In genomic region chr5:24995576-24996100, GRCm38 (mm10) we compare ENCODE assay signal across 8 mouse cellular contexts.
DNase-seq lines count a peak whose midpoint lies in the region; ATAC-seq and TF ChIP-seq lines count a peak whose summit lies in the region.

No protein-coding gene starts in this region.

- H3K27me3 ChIP-seq in hindbrain, embryonic 16.5 days (replicated peaks; ENCODE audit: control insufficient read depth, insufficient read depth, low read length) = no peaks in the 10 kb centered on the region
- no peaks in the 10 kb centered on the region for H3K27me3 ChIP-seq in limb, embryonic 12.5 days
- no peaks in the 10 kb centered on the region for H3K27me3 ChIP-seq in neural tube, embryonic 14.5 days (ENCODE audit: control insufficient read depth, insufficient read depth, low read length)

- intact Hi-C loops in gastrocnemius, adult 2 months (cut with DNase I) = no loop called here

- peak overlapping the region; percentile 66 for H3K4me3 ChIP-seq in gastrocnemius, adult 2 months
- peak overlapping the region; percentile 3; the same call in 1 of the 2 replicates for H3K4me3 ChIP-seq in hindbrain, embryonic 16.5 days (ENCODE audit: low read length)
- H3K4me3 ChIP-seq in limb, embryonic 12.5 days (replicated peaks) = 0 out of 2 replicates have a peak overlapping the region, but pooled peaks have one; percentile 12
- no peak overlapping the region for H3K4me3 ChIP-seq in neural tube, embryonic 14.5 days (ENCODE audit: low read depth, low read length)

- no peak overlapping the region; the same call in 1 of the 2 replicates for H3K9ac ChIP-seq in hindbrain, embryonic 16.5 days (ENCODE audit: low read depth, low read length)
- no peak overlapping the region; the same call in 1 of the 2 replicates for H3K9ac ChIP-seq in limb, embryonic 12.5 days (replicated peaks)
- no peak overlapping the region for H3K9ac ChIP-seq in neural tube, embryonic 14.5 days (replicated peaks; ENCODE audit: low read depth, low read length)

- peak; percentile 50 for DNase-seq in layer of hippocampus, adult 11-12 months (ENCODE audit: low spot score)
- no peak for DNase-seq in layer of hippocampus, postnatal 36 days
- DNase-seq in cerebellum, adult 8-10 months = peak; percentile 62
- DNase-seq in gastrocnemius, adult 2 months = peak; percentile 60
- DNase-seq in thymus, postnatal 25 days = no peak

- H3K4me2 ChIP-seq in hindbrain, embryonic 16.5 days (ENCODE audit: low read length) = peak overlapping the region; percentile 41
- H3K4me2 ChIP-seq in limb, embryonic 12.5 days = peak overlapping the region; percentile 38
- H3K4me2 ChIP-seq in neural tube, embryonic 14.5 days (ENCODE audit: low read depth, low read length) = peak overlapping the region; percentile 24; the same call in 1 of the 2 replicates

- ATAC-seq in hindbrain, embryonic 16.5 days = peak; percentile 83
- peak; percentile 86; the same call in 1 of the 2 replicates for ATAC-seq in limb, embryonic 12.5 days (ENCODE audit: insufficient number of reproducible peaks, insufficient read depth, low FRiP score, low TSS enrichment, low read depth)
- ATAC-seq in neural tube, embryonic 14.5 days (ENCODE audit: low read depth) = peak; percentile 67; the same call in 1 of the 2 replicates

- H3K4me1 ChIP-seq in hindbrain, embryonic 16.5 days (ENCODE audit: control insufficient read depth, insufficient read depth, low read depth, low read length) = no peaks in the 10 kb centered on the region
- H3K4me1 ChIP-seq in limb, embryonic 12.5 days (replicated peaks) = peaks cover 10% of the 10 kb centered on the region
- no peaks in the 10 kb centered on the region for H3K4me1 ChIP-seq in neural tube, embryonic 14.5 days (ENCODE audit: control insufficient read depth, insufficient read depth, low read length)

- TF ChIP-seq CTCF in gastrocnemius, adult 2 months (IDR thresholded peaks at IDR 0.05) = no peak

- H3K36me3 ChIP-seq in hindbrain, embryonic 16.5 days (ENCODE audit: control insufficient read depth, insufficient read depth, low read length) = no peaks in the 10 kb centered on the region
- H3K36me3 ChIP-seq in limb, embryonic 12.5 days = no peaks in the 10 kb centered on the region
- no peaks in the 10 kb centered on the region for H3K36me3 ChIP-seq in neural tube, embryonic 14.5 days (ENCODE audit: control insufficient read depth, insufficient read depth, low read length)

- no peaks in the 10 kb centered on the region for H3K9me3 ChIP-seq in hindbrain, embryonic 16.5 days (ENCODE audit: control insufficient read depth, low read length)
- H3K9me3 ChIP-seq in limb, embryonic 12.5 days = no peaks in the 10 kb centered on the region
- no peaks in the 10 kb centered on the region for H3K9me3 ChIP-seq in neural tube, embryonic 14.5 days (ENCODE audit: control insufficient read depth, low read length)

- H3K27ac ChIP-seq in gastrocnemius, adult 2 months = peak overlapping the region; percentile 76
- H3K27ac ChIP-seq in hindbrain, embryonic 16.5 days (ENCODE audit: low read depth, low read length) = no peak overlapping the region
- no peak overlapping the region for H3K27ac ChIP-seq in limb, embryonic 12.5 days
- no peak overlapping the region for H3K27ac ChIP-seq in neural tube, embryonic 14.5 days (ENCODE audit: low read depth, low read length)

- WGBS in hindbrain, embryonic 16.5 days = 50% methylated on average over 13 of the region's 13 CpGs
- WGBS in limb, embryonic 12.5 days = 43% methylated on average over 13 of the region's 13 CpGs
- WGBS in neural tube, embryonic 14.5 days = 62% methylated on average over 13 of the region's 13 CpGs

Comparison
In these comparisons a context has a peak if more than half of its experiments do, and no peak if none do; other contexts are left out.
1. DNase-seq: peak in layer of hippocampus, adult 11-12 months (single experiment), cerebellum, adult 8-10 months (single experiment) and gastrocnemius, adult 2 months (single experiment); none in layer of hippocampus, postnatal 36 days (0 of 2) and thymus, postnatal 25 days (single experiment).
2. Peak in every context shown above with its lines, with median percentiles within 50 percentile points of each other: ATAC-seq and H3K4me2 ChIP-seq.